Mouse (Mus musculus) myocyte (in vitro differentiated cells): ENCODE measurements around the gene Itsn1. TPM values are rescaled to one million over a fixed set of nuclear protein-coding genes. Genes with fewer than 3 reads are reported as not detected.

Source experiments
- H3K27me3 ChIP-seq: one replicate; pipeline ENCODE4 v1.6.1; 2011; ENCODE audit not compliant: control insufficient read depth, insufficient read depth, insufficient read length
- H3K36me3 ChIP-seq: one replicate; pipeline ENCODE4 v1.6.1; 2011; ENCODE audit not compliant: control insufficient read depth, insufficient read depth
- H3K4me2 ChIP-seq: one replicate; pipeline ENCODE4 v1.6.1; 2011; ENCODE audit warnings: low read depth, control low read depth
- H3K4me3 ChIP-seq: one replicate; pipeline ENCODE4 v1.5.1; 2011; ENCODE audit warnings: mild to moderate bottlenecking, control low read depth, moderate library complexity
- H3K79me2 ChIP-seq: one replicate; pipeline ENCODE4 v1.6.1; 2011; ENCODE audit not compliant: control insufficient read depth, insufficient read depth
- H3ac ChIP-seq: one replicate; pipeline ENCODE4 v1.6.1; 2011; ENCODE audit not compliant: control insufficient read depth, insufficient read length
- CEBPB ChIP-seq: IDR thresholded peaks from 2 replicates; pipeline ENCODE4 v1.6.1; 2011; ENCODE audit warnings: mild to moderate bottlenecking, moderate library complexity; ENCODE audit not compliant: poor library complexity, insufficient read depth, severe bottlenecking
- E2F4 ChIP-seq: IDR thresholded peaks from one replicate; pipeline ENCODE4 v1.6.1; 2011; ENCODE audit warnings: mild to moderate bottlenecking, control low read depth, moderate library complexity; ENCODE audit not compliant: insufficient read depth
- MAX ChIP-seq: IDR thresholded peaks from one replicate; pipeline ENCODE4 v1.6.1; 2011; ENCODE audit warnings: low read depth, mild to moderate bottlenecking, control low read depth
- MYOD1 ChIP-seq, 3 experiments: IDR thresholded peaks; one replicate each; pipeline ENCODE4 v1.6.1; 2011; ENCODE audit warnings: control low read depth in 2 of 3, low read depth in 2 of 3, mild to moderate bottlenecking in 2 of 3, moderate library complexity in 1 of 3; ENCODE audit not compliant: insufficient read length in 2 of 3, control insufficient read depth in 1 of 3
- MYOG ChIP-seq, 3 experiments: IDR thresholded peaks; one replicate each; pipeline ENCODE4 v1.6.1; 2011; ENCODE audit warnings: control low read depth in 2 of 3, low read depth in 2 of 3, mild to moderate bottlenecking in 2 of 3; ENCODE audit not compliant: insufficient read length in 2 of 3, control insufficient read depth in 1 of 3, insufficient read depth in 1 of 3
- POLR2A ChIP-seq: IDR thresholded peaks from one replicate; pipeline ENCODE4 v1.6.1; 2011; ENCODE audit warnings: low read depth, mild to moderate bottlenecking, control low read depth, moderate library complexity; ENCODE audit not compliant: insufficient read length
- POLR2AphosphoS2 ChIP-seq: IDR thresholded peaks from one replicate; pipeline ENCODE4 v1.6.1; 2011; ENCODE audit warnings: low read depth, control low read depth; ENCODE audit not compliant: insufficient read length
- REST ChIP-seq: IDR thresholded peaks from one replicate; pipeline ENCODE4 v1.6.1; 2011; ENCODE audit warnings: mild to moderate bottlenecking, control low read depth, moderate library complexity; ENCODE audit not compliant: insufficient read depth, insufficient read length
- SRF ChIP-seq: IDR thresholded peaks from one replicate; pipeline ENCODE4 v1.6.1; 2011; ENCODE audit warnings: low read depth; ENCODE audit not compliant: control insufficient read depth, insufficient read length
- TCF12 ChIP-seq: IDR thresholded peaks from one replicate; pipeline ENCODE4 v1.6.1; 2011; ENCODE audit warnings: mild to moderate bottlenecking, control low read depth; ENCODE audit not compliant: poor library complexity, insufficient read depth, severe bottlenecking
- TCF3 ChIP-seq: IDR thresholded peaks from one replicate; pipeline ENCODE4 v1.6.1; 2011; ENCODE audit warnings: low read depth, control low read depth; ENCODE audit not compliant: insufficient read length
- USF1 ChIP-seq: IDR thresholded peaks from one replicate; pipeline ENCODE4 v1.6.1; 2011; ENCODE audit warnings: low read depth, mild to moderate bottlenecking, control low read depth, moderate library complexity
- polyA plus RNA-seq: library from polyadenylated mRNA; unstranded; fragments of >200 nt; fragmentation: generic; extraction: Trizol; gene quantifications from one replicate; pipeline ENCODE4 v1.2.1, GENCODE M21; 2012; ENCODE audit warnings: missing spikeins

Gene Itsn1
- polyA plus RNA-seq, 1 experiment = 27.5 TPM

DNA sequence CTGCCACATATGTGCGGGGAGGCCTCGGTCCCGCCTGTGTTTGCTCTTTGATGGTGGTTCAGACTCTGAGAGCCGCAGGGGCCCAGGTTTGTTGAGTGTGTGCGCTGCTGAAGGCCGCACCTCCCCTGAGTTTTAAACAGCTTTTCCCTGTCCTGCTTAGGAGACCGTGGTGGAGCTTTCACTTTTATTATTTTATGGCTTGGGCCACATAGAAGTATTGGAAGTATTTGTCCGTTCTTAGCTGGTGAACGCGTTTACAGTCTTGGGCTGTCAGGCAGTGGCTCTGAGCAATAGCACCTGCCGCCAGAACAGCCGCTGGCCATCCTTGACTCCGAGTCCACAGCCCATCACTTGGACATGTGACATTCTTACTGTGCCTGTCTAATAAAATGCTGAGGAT is 27.2 kb upstream of the Itsn1 start:
- H3ac ChIP-seq = no peak overlapping the region
- TF ChIP-seq CEBPB (no peak), E2F4 (no peak), MYOG (IDR thresholded peaks at IDR 0.05; ENCODE audit: control insufficient read depth in 1 of 3, insufficient read depth in 1 of 3, insufficient read length in 2 of 3, low read depth in 2 of 3) (no peak), POLR2A (no peak), MAX (no peak), SRF (no peak), TCF3 (no peak), USF1 (no peak), POLR2AphosphoS2 (no peak), TCF12 (no peak), MYOD1 (IDR thresholded peaks at IDR 0.05; ENCODE audit: control insufficient read depth in 1 of 3, insufficient read length in 2 of 3, low read depth in 2 of 3) (no peak)
- no peaks in the 10 kb centered on the region for H3K79me2 ChIP-seq
- no peak overlapping the region for H3K4me2 ChIP-seq
- no peak overlapping the region for H3K4me3 ChIP-seq
- peaks cover 28% of the 10 kb centered on the region for H3K36me3 ChIP-seq
- H3K27me3 ChIP-seq = no peaks in the 10 kb centered on the region

DNA sequence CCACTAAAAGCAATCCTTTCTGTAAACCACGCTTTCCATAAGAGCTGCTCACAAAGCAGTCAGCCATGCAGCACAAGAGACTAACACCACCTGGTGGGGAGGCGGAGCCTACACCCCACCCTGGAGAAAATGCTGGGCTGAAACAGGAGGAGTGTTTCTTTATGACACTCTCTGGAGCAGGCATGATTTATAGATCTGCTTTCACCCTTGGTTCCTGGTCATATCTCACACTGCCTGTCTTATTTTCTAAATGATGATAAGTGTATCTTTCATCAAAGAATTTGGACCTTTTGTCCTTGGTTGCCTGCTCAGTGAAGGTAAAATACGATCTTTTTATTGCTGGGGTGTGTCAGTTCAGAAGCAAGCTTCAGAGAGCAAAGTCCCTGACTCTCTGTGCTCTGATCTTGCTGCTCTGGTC is 26.3 kb upstream of the Itsn1 start:
- Histone ChIP-seq H3K27me3 (no peaks in the 10 kb centered on the region), H3K79me2 (no peaks in the 10 kb centered on the region), H3K4me2 (no peak overlapping the region), H3K36me3 (peaks cover 34% of the 10 kb centered on the region), H3ac (no peak overlapping the region), H3K4me3 (no peak overlapping the region)
- no peak for TF ChIP-seq MYOD1 (IDR thresholded peaks at IDR 0.05; ENCODE audit: control insufficient read depth in 1 of 3, insufficient read length in 2 of 3, low read depth in 2 of 3)
- no peak for TF ChIP-seq TCF12
- no peak for TF ChIP-seq USF1
- TF ChIP-seq REST = no peak
- no peak for TF ChIP-seq TCF3
- no peak for TF ChIP-seq MYOG (IDR thresholded peaks at IDR 0.05; ENCODE audit: control insufficient read depth in 1 of 3, insufficient read depth in 1 of 3, insufficient read length in 2 of 3, low read depth in 2 of 3)
- TF ChIP-seq SRF = no peak

DNA sequence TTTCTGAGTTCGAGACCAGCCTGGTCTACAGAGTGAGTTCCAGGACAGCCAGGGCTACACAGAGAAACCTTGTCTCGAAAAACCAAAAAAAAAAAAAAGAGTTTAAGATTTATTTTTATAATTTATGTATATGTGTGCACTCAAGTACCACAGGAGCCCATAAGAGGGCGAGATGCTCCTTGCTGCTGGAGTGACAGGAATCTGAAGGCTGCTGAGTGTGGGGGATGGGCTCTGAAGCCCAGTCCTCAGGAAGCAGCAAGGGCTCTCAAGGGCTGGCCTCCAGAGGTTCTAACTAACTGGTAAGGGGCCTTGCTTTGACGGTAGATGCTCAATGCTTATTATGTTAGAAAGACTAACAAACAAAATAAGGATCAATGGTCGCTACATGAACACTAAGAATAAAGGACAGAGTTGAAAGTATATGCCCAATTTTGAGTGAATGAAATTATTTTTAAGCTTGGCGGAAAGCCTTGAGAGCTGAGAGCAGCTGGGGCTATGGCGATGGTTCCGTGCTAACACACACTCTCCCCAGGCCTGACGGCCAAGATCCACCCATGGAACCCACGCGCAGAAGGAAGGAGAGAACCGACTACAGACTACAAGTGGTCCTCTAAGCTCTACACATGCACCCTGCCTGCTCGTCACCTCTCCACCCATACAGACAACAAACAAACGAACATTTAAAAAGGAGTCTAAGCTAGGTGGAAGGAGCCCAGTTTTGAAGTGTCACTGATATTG is 24.3 kb upstream of the Itsn1 start:
- H3ac ChIP-seq = no peak overlapping the region
- TF ChIP-seq USF1 = no peak
- TF ChIP-seq SRF = no peak
- no peak for TF ChIP-seq POLR2AphosphoS2
- no peak for TF ChIP-seq TCF3
- TF ChIP-seq MYOD1 (IDR thresholded peaks at IDR 0.05; ENCODE audit: control insufficient read depth in 1 of 3, insufficient read length in 2 of 3, low read depth in 2 of 3) = no peak
- TF ChIP-seq E2F4 = no peak
- TF ChIP-seq MYOG (IDR thresholded peaks at IDR 0.05; ENCODE audit: control insufficient read depth in 1 of 3, insufficient read depth in 1 of 3, insufficient read length in 2 of 3, low read depth in 2 of 3) = no peak
- no peak for TF ChIP-seq MAX
- no peak for TF ChIP-seq TCF12
- no peak for TF ChIP-seq REST
- TF ChIP-seq POLR2A = no peak
- TF ChIP-seq CEBPB = no peak
- H3K36me3 ChIP-seq = peaks cover 26% of the 10 kb centered on the region
- no peak overlapping the region for H3K4me2 ChIP-seq
- no peaks in the 10 kb centered on the region for H3K27me3 ChIP-seq
- H3K79me2 ChIP-seq = no peaks in the 10 kb centered on the region
- no peak overlapping the region for H3K4me3 ChIP-seq

DNA sequence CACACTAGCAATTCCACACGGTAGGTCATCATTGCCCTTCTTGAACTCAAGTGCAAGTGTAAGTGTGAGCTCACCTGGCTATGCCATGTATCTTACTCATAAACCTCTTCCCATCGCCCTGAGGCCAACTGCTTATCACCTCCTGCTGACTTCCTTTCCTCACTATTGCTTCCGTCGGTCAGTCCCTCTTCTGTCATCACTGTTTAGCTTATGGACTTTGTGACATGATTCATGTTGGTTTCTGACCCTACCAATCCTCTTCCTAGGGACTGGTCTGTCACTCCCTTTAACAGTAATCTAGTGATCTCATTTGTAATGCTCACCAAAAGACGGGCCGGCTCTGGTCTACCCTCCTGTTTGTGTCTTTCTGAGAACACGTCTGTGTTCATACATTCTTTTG is 18.8 kb upstream of the Itsn1 start:
- Histone ChIP-seq H3K36me3 (peaks cover 38% of the 10 kb centered on the region), H3K4me2 (no peak overlapping the region), H3K4me3 (no peak overlapping the region), H3K79me2 (no peaks in the 10 kb centered on the region), H3K27me3 (no peaks in the 10 kb centered on the region), H3ac (no peak overlapping the region)
- TF ChIP-seq MAX (no peak), E2F4 (no peak), TCF3 (no peak), SRF (no peak), POLR2AphosphoS2 (no peak), REST (no peak), MYOG (IDR thresholded peaks at IDR 0.05; ENCODE audit: control insufficient read depth in 1 of 3, insufficient read depth in 1 of 3, insufficient read length in 2 of 3, low read depth in 2 of 3) (no peak), USF1 (no peak), POLR2A (no peak), CEBPB (no peak), MYOD1 (IDR thresholded peaks at IDR 0.05; ENCODE audit: control insufficient read depth in 1 of 3, insufficient read length in 2 of 3, low read depth in 2 of 3) (no peak), TCF12 (no peak)
